Mouse (Mus musculus) lung, postnatal 25 days (tissue): ENCODE measurements at regions not wholly inside any gene's neighbourhood (a gene's known extent, or its start where the extent isn't known, plus 50 kb on each side); places are given as distances from the start of the nearest gene placed in this dataset.
"Not testable (repeated sequence)": the region's sequence is repeated elsewhere in the genome, so short reads cannot be mapped to it uniquely, and the experiment has no call there.

Experiments used
- DNase-seq: peaks from one replicate; pipeline ENCODE4 v3.0.0; 2022; ENCODE audit warnings: low spot score

DNA sequence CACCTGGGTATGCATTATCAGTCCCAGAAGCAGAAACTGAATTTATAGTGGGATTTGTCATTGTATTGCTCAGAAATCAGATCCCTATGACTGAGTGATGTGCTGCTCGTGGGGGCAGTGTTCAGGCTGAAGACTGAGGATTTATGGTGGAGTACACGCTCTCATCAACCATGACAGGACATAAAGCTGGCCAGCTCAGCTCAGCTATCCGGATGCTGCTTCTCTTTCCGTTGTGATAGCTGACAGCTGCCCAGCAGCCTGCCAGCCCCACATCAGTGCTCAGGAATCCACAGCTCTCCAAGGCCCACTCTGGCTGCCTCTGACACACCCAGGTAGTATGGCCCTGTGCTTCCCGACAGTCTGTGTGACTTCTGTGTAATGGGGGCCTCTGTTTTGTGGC lies 130.4 kb upstream of the Gadl1 start:
- DNase-seq: no peak

DNA sequence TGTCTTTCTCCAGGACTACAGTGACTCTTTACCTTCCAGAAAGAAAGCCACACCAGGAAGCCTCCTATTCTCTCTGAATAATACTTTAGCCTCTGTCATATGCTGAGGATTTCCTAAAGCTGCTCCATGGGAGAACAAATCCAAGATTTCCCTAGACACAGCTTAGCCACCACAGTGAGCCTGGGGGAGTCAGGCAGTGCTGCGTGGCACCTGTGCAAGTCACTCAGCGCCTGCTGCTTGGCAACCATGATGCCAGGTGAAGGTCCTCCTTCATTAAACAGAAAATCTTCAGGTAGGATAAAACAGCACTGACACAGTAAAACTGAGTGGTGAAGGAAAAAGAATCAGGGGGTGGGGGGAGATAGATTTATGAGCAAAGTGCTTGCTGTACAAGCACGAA lies 109.9 kb upstream of the Gadl1 start:
- no peak for DNase-seq

DNA sequence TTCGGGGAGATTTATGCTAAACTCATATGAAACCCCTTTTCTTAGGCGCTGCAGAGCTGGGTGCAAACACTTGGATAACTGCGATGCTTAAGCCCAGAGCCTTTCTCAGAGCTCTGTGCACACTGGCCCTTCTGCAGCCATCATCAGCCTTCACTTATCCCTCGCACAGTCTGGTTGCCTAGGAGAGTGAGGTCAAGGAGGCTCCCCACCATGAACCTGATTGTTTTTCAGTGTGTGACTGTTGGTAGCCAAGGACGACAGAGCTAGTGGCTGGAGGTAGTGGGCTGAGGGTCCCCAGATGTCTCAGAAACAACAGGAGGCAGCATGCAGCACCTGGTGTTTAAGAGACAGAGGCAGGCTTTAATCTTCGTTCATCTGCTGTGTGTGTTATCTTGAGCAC lies 108.6 kb upstream of the Gadl1 start:
- no peak for DNase-seq

DNA sequence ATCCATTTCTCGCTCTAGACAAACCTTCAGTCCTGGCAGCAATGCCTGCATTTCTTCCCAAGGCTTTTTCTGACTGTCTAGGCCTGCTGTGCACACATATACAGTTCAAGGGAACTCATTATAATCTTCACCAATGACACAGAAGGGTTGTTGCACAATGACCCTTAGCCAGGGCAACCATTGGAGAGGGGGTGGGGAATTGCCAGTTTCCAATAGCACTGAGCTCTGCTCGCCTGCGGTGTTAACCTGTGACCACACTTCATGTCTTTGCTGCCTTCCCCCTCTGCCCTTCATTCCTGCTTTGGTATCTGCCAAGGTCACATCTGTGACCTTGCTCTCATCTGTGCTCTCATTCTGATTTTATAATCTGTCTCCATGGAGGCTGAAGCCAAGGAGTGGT lies 106.2 kb upstream of the Gadl1 start:
- DNase-seq: no peak

DNA sequence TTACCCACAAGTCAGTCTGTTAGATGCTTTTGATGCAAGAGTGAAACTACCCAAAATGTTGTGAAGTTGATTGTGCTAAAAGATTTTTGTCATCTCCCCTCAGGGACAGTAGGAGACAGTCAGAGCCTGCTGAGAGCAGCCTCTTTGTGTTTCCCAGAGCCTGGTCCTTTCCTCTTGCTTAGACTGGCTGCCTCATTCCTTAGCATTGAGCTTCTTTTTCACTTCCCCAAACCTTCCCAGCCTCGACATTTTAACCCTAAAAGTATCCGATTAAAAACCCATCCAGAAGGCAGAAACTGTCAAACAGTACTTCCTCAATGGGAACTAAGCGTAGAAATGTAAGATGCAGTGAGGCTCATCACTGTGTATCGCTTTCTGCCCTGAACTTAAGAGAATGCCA lies 104.0 kb upstream of the Gadl1 start:
- DNase-seq: no peak

DNA sequence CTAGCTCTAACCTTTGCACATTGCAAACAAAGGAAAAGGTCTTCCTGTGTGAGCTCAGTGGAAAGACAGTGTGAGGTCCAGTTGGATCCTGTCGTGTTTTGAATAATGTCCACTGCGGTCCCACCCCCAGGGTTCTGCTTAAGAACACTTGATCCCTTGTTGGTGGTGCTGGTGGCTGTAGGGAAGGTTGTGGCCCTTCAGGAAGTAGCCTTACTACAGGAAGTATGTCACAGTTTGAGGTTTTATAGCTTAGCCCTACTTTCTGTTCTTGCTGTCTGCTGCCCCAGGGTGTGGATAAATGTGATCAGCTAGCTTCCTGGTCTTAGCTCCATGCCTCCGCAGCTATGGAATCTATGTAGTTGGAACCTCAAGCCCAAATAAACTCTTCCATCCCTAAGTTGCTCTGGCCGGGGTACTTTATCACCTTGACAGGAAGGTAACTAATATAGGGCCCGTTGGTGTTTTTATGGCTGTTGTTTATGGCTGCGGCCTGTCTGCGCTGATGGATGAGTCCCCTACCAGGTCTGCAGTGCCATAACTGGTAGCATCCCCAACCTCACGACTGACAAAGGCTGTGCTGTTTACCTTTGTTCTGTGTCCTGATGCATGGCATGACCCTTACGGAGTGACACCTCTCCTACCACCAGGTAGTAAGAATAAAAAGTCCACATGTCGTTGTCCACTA lies 103.1 kb upstream of the Gadl1 start:
- DNase-seq: no peak

DNA sequence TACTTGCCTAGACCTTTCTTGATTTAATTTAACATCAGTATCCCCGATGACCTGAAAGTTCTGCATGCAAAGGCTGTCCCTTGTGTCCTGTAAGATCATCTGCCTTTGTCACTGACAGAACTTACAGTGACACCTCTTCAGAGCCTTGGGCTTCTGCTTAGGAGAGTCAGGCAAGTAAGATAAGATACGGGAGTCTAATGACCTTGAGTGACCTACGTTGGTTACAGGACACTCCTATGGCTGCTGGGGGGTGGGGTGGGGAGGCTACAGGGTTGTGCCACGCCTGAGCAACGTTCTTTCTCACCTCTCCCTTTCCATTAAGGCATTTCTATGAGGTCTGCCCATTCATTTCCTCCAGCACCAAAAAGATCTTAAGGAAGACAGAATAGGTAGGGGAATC lies 69.1 kb upstream of the Gadl1 start:
- no peak for DNase-seq

DNA sequence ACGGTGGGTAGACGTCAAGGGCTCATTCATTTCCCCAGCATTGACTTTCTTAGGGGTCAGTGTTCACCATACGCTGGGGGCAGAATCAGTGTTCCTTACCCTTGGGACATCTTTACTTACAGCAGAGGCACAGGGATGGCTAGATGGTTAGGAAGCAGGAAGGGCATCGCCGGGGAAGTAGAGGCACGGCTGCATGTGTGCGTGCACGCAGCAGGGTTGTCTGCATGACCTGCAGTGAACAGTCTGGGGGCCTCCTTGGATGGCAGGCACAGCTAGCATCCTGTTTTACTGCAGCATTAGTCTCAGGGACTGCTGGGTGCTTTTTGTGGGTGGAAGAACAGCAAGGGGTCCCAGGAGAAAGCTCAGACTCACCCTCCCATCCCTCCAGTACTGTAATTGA lies 68.5 kb upstream of the Gadl1 start:
- DNase-seq: no peak

DNA sequence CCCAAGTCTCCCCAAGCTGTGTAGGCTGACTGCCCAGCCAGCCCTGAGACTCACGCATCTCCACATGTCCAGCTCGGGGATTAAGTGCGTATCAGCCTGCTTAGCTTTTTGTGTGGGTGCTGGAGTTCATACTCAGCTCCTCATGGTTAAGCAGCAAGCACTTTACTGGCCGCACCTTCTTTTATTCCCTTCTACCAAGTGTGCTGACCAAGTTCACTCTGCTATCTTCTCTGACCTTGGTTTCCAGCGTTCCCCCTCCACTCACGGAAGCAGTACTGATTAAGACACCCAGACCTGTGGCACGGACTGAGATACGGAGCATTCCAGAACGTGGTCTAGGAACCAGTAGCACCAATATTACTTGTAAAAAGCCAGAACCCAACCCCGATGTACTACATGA lies 67.6 kb upstream of the Gadl1 start:
- DNase-seq: no peak

DNA sequence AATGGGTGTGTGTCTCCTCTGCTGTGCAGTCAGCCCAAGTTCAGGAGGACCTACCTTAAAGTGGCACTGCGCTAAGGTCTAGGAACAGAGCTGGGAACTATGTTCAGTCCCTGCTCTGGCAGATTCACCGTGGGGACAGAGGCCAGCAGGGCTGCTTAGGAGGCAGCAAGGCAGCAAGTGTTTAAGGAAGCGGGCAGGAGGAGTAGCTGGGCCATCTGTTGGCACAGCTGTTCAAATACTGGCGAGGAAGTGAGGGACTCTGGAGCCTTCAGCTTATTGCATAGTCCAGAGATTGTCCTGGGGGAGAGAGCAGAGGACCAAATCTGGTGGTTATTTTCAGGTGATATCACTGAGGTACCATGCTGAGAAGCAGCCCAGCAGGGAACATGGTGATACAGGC lies 64.9 kb upstream of the Gadl1 start:
- DNase-seq: no peak

DNA sequence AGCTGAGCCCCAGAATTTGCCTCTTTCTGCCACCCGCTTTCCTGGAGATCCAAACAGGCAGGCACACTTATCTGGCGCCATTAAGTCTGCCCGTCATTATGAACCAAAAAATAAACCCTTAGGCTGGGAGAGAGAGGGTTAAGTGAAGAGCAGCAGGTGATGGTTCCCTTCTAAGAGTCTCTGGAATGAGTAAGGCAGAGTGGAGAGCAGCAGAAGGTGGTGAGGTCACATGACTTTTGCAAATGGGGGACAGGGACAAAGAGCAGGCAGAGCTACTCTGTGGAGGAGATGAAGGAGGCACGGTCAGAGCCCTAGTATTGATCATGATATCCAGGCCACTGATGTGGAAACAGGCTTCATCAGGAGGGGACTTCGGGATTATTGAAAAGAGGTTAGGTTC lies 64.2 kb upstream of the Gadl1 start:
- DNase-seq: no peak

DNA sequence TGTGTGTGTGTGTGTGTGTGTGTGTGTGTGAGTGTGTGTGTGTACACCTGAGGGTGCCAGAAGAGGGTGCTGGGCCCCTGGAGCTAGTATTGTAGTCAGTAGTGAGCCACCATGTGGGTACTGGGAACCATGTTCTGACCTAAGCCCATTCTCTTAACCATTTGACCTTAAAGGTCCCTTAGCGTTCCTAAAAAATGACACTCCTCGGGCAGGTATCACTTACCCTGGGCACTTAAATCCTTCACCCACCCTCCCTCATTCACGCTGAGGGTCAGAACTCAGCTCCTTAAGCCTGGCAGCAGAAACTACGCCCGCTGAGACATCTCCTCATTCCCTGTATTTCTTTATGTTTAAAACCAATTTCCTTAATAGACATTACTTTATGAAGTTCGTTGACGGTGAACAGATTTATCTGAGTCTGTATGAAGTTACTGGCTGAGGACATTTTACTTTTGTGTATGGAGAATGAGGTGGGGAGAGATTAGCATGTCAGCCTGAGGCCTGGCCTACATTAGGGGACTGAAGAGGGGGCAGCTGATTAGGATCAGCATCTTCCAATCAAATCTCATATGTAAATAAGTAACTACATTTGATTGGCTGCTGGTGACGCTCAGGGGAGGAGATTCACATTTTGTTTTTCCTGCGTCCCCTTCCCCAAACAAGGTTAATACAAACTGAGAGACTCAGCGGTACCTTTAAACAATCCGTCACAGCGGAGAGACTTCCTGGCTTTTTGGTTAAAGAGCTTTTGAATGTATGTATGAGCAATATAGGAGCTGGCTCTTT lies 61.8 kb upstream of the Gadl1 start:
- no peak for DNase-seq

DNA sequence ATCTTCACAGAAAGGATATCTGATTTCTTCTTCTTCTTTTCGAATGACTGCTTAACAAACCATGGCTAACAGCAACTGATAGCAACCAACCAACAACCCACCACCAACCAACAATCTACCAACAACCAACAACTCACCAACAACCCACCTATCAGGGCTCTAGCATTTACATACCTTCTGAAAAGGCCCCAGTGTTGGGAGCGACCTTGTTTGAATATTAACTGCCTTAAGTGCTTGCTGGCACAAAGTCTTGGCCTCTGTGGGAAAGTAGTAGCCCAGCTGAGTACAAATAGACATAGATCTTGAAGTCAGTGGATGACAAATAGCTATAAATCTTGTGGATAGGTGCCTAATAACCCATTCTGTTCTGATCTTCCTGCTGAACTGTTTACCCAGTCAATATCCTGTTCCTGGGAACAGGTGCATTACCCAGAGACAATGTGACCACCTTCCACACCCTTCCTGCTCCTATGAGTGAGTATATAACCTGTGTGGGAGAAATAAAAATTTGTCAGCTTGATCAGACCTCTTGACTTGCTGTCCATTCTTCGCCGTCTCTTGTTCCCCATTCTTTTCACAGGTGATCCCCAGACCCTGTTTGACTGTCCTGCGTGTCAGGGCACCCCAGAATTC lies 55.9 kb upstream of the Gadl1 start:
- DNase-seq: not testable (repeated sequence)

DNA sequence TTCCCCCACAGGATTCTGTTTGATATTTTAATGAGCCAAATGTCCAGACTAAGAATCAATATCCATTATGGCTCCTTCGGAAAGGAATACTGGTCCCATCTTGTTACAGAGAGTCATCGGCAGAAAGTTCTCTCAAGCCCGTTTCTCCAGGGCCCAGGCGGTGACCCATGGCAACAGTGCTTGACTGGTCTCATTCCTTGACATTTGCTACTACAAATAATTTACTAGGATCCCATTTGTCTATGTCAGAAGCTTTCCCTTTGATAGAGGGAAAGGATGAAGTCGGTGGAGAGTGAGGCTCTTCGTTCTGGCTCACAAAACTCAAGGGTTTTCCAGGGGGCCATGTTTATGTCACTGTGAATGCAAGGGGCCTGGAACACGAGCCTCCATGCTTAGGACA lies 52.0 kb upstream of the Gadl1 start:
- no peak for DNase-seq

DNA sequence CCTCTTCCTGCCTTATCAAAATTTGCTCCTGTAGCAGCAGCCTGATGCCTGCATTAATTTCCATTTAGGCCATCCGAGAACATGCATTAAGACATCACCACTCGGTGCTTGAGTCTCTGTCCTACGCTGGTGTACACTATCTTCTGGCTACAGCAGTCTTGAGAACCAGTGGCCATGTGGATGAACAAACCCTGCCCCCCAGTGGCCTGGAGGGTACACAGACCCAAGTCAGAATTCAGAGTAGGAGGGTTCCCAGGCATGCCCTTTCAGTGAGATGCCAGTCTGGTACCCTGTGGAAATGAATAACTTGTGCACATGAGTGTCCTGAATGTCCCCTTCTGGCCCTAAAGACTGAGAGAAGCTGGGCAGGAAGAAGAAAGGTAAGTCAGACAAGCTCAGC lies 50.4 kb upstream of the Gadl1 start:
- DNase-seq: no peak
